Mouse (Mus musculus) erythroblast, embryonic 14.5 days (primary cell): ENCODE measurements around the gene Duoxa1. TPM values are rescaled to one million over a fixed set of nuclear protein-coding genes. Genes with fewer than 3 reads are reported as not detected.

Experiments used
- H3K27me3 ChIP-seq: 2 replicates; pipeline ENCODE4 v1.6.1; 2012; ENCODE audit warnings: inconsistent platforms; ENCODE audit not compliant: control insufficient read depth
- H3K36me3 ChIP-seq: 2 replicates; pipeline ENCODE4 v1.6.1; 2012; ENCODE audit warnings: mild to moderate bottlenecking, inconsistent platforms; ENCODE audit not compliant: control insufficient read depth
- H3K4me1 ChIP-seq: 2 replicates; pipeline ENCODE4 v1.6.1; 2012; ENCODE audit warnings: inconsistent platforms; ENCODE audit not compliant: control insufficient read depth
- H3K4me3 ChIP-seq: replicated peaks from 2 replicates; pipeline ENCODE3; 2012; ENCODE audit warnings: moderate library complexity, mild to moderate bottlenecking, inconsistent platforms
- H3K9me3 ChIP-seq: 2 replicates; pipeline ENCODE4 v1.6.1; 2012; ENCODE audit warnings: low read length, inconsistent platforms, mixed read lengths; ENCODE audit not compliant: control insufficient read depth
- GATA1 ChIP-seq: IDR thresholded peaks from 2 replicates; pipeline ENCODE4 v1.6.1; 2012; ENCODE audit warnings: low read length, inconsistent platforms, mixed read lengths
- TAL1 ChIP-seq: IDR thresholded peaks from 3 replicates; pipeline ENCODE4 v1.6.1; 2012; ENCODE audit warnings: low read length, inconsistent platforms, mixed read lengths
- polyA plus RNA-seq: library from polyadenylated mRNA; stranded (reverse); fragments of >175 nt; gene quantifications from 2 replicates; pipeline ENCODE4 v1.2.3, GENCODE M21; 2012

Gene Duoxa1
- polyA plus RNA-seq, 1 experiment: not detected

- TF ChIP-seq TAL1: no peak
- no peak for TF ChIP-seq GATA1
- Histone ChIP-seq H3K4me1 (no peaks in the 10 kb centered on the region), H3K4me3 (no peak overlapping the region)
These were observed 12.2 kb downstream of the Duoxa1 start for GRCm38 (mm10) chr2:122301081-122301920.

GRCm38 (mm10) chr2:122300656-122301020 lies 12.9 kb downstream of the Duoxa1 start:
- H3K9me3 ChIP-seq: peaks cover 7% of the 10 kb centered on the region; the same call in 1 of the 2 replicates
- H3K4me3 ChIP-seq: no peak overlapping the region
- peaks cover 87% of the 10 kb centered on the region for H3K27me3 ChIP-seq
- H3K36me3 ChIP-seq: no peaks in the 10 kb centered on the region
- H3K4me1 ChIP-seq: no peaks in the 10 kb centered on the region
- TF ChIP-seq GATA1 (no peak), TAL1 (no peak)

More at GRCm38 (mm10) chr2:122301081-122301920, 12.2 kb downstream of the Duoxa1 start:
- H3K27me3 ChIP-seq: peaks cover 87% of the 10 kb centered on the region
- no peaks in the 10 kb centered on the region for H3K36me3 ChIP-seq
- peaks cover 7% of the 10 kb centered on the region; the same call in 1 of the 2 replicates for H3K9me3 ChIP-seq

GRCm38 (mm10) chr2:122299911-122300655 lies 13.4 kb downstream of the Duoxa1 start:
- peaks cover 7% of the 10 kb centered on the region; the same call in 1 of the 2 replicates for H3K9me3 ChIP-seq
- H3K36me3 ChIP-seq: no peaks in the 10 kb centered on the region
- no peak overlapping the region for H3K4me3 ChIP-seq
- no peaks in the 10 kb centered on the region for H3K4me1 ChIP-seq
- TF ChIP-seq TAL1: no peak
- no peak for TF ChIP-seq GATA1
- peaks cover 90% of the 10 kb centered on the region for H3K27me3 ChIP-seq

- H3K4me3 ChIP-seq: no peak within 1 kb of the TSS
- no peaks in the 10 kb centered on the region for H3K4me1 ChIP-seq
- peaks cover 92% of the 10 kb centered on the region for H3K27me3 ChIP-seq
- H3K9me3 ChIP-seq: peaks cover 7% of the 10 kb centered on the region; the same call in 1 of the 2 replicates
- TF ChIP-seq GATA1: no peak
- TF ChIP-seq TAL1: no peak
- H3K36me3 ChIP-seq: no peaks in the 10 kb centered on the region
These were observed 14.7 kb downstream of the Duoxa1 start, which contains the start of gene Duoxa2 for GRCm38 (mm10) chr2:122298596-122299490. Gene Duoxa2, plus strand, starts transcription at chr2:122298900.

GRCm38 (mm10) chr2:122298096-122298499 lies 15.4 kb downstream of the Duoxa1 start, which contains the start of gene Duox2:
Gene Duox2, minus strand, starts transcription at chr2:122298449.
- Histone ChIP-seq H3K4me3 (no peak within 1 kb of the TSS), H3K9me3 (peaks cover 7% of the 10 kb centered on the region; the same call in 1 of the 2 replicates), H3K4me1 (no peaks in the 10 kb centered on the region), H3K27me3 (peaks cover 96% of the 10 kb centered on the region), H3K36me3 (no peaks in the 10 kb centered on the region)
- TF ChIP-seq TAL1 (no peak), GATA1 (no peak)

- TF ChIP-seq TAL1 (no peak), GATA1 (no peak)
- H3K9me3 ChIP-seq: peaks cover 7% of the 10 kb centered on the region; the same call in 1 of the 2 replicates
These were observed 16.0 kb downstream of the Duoxa1 start for GRCm38 (mm10) chr2:122297271-122298095.

GRCm38 (mm10) chr2:122294916-122295315 lies 18.6 kb downstream of the Duoxa1 start:
- no peak overlapping the region for H3K4me3 ChIP-seq
- TF ChIP-seq GATA1: no peak
- H3K9me3 ChIP-seq: peaks cover 5% of the 10 kb centered on the region; the same call in 1 of the 2 replicates
- H3K36me3 ChIP-seq: no peaks in the 10 kb centered on the region
- peaks cover 65% of the 10 kb centered on the region for H3K27me3 ChIP-seq
- H3K4me1 ChIP-seq: no peaks in the 10 kb centered on the region

More at GRCm38 (mm10) chr2:122297271-122298095, 16.0 kb downstream of the Duoxa1 start:
- no peaks in the 10 kb centered on the region for H3K36me3 ChIP-seq
- H3K4me3 ChIP-seq: no peak overlapping the region
- H3K4me1 ChIP-seq: no peaks in the 10 kb centered on the region
- H3K27me3 ChIP-seq: peaks cover 91% of the 10 kb centered on the region
